Mouse (Mus musculus): Measurements from ENCODE around the gene Vmn1r224. TPM values are rescaled to one million over a fixed set of nuclear protein-coding genes. Genes with fewer than 3 reads are reported as not detected.

The Vmn1r224 gene
- total RNA-seq (2022), result not detected

- no peak for DNase-seq (ENCODE audit: low spot score in 2 of 2)
Measured at GRCm38 (mm10) chr17:20413846-20414245, at the start of gene Vmn1r224. Gene Vmn1r224, plus strand, starts transcription at chr17:20414146.

- DNase-seq (ENCODE audit: low spot score in 2 of 2), result no peak
Measured at GRCm38 (mm10) chr17:20399105-20399504, 14.8 kb upstream of the Vmn1r224 start.

GRCm38 (mm10) chr17:20439263-20439662 is 25.3 kb downstream of the Vmn1r224 start:
- no peak for DNase-seq (ENCODE audit: low spot score in 2 of 2)

- no peak for DNase-seq (ENCODE audit: low spot score in 2 of 2)
Measured at GRCm38 (mm10) chr17:20473311-20473710, 59.4 kb downstream of the Vmn1r224 start.

Other genes starting within 250 kb of the Vmn1r224 start
- not detected for gene Fpr-rs6, start 231.0 kb upstream of the Vmn1r224 start, total RNA-seq (2022)
- not detected for gene Vmn2r105, start 179.1 kb upstream of the Vmn1r224 start, total RNA-seq (2022)
- not detected for gene Vmn2r106, start 128.6 kb upstream of the Vmn1r224 start, total RNA-seq (2022)
- not detected for gene Vmn2r107, start 68.9 kb upstream of the Vmn1r224 start, total RNA-seq (2022)
- not detected for gene Vmn2r108, start 67.2 kb downstream of the Vmn1r224 start, total RNA-seq (2022)
- gene Vmn1r225, start 84.0 kb downstream of the Vmn1r224 start, total RNA-seq (2022), result not detected
- gene Vmn2r109, start 150.6 kb downstream of the Vmn1r224 start, total RNA-seq (2022), result not detected
- gene Vmn2r110, start 182.3 kb downstream of the Vmn1r224 start, total RNA-seq (2022), result not detected
- gene Fpr-rs3, start 210.7 kb downstream of the Vmn1r224 start, total RNA-seq (2022), result not detected